Mouse (Mus musculus): Measurements from ENCODE around the gene Gm20489. TPM values are rescaled to one million over a fixed set of nuclear protein-coding genes. Genes with fewer than 3 reads are reported as not detected.
A peak's percentile ranks its signal among the peaks of the same experiment; 100 is the strongest.

Gene Gm20489
- total and polyA plus RNA-seq, 2 experiments = not detected

GRCm38 (mm10) chrX:101273875-101274738 is 5.3 kb upstream of the Gm20489 start, which contains the start of gene Med12:
Gene Med12, plus strand, starts transcription at chrX:101274030.
- Histone ChIP-seq H3K4me1 (ENCODE audit: control insufficient read depth, insufficient read depth, low read length) (peaks cover 7% of the 10 kb centered on the region), H3K27me3 (ENCODE audit: control insufficient read depth, insufficient read depth, low read length) (no peaks in the 10 kb centered on the region), H3K27ac (replicated peaks; ENCODE audit: insufficient read depth, low read depth, low read length) (peak within 1 kb of the TSS; percentile 57), H3K4me3 (ENCODE audit: insufficient read depth, low read depth, low read length) (peak within 1 kb of the TSS; percentile 83), H3K79me2 (ENCODE audit: control insufficient read depth, insufficient read depth, low read length) (no peaks in the 10 kb centered on the region), H3K9ac (ENCODE audit: low read depth, low read length) (peak within 1 kb of the TSS; percentile 79), H3K36me3 (ENCODE audit: control insufficient read depth, insufficient read depth, low read length) (peaks cover 10% of the 10 kb centered on the region; the same call in 1 of the 2 replicates)
- TF ChIP-seq POLR2A (IDR thresholded peaks at IDR 0.05; ENCODE audit: extremely low read depth, insufficient read depth, low read length) (no peak), CTCF (IDR thresholded peaks at IDR 0.05; ENCODE audit: low read depth, low read length) (no peak)
- DNase-seq (ENCODE audit: extremely low read depth, low read depth, low spot score) = peak; percentile 78
- WGBS = 1% methylated on average over 52 of the region's 54 CpGs

GRCm38 (mm10) chrX:101273410-101273809 is 4.6 kb upstream of the Gm20489 start:
- Histone ChIP-seq H3K36me3 (ENCODE audit: control insufficient read depth, insufficient read depth, low read length) (peaks cover 5% of the 10 kb centered on the region; the same call in 1 of the 2 replicates), H3K27ac (replicated peaks; ENCODE audit: insufficient read depth, low read depth, low read length) (no peak overlapping the region), H3K4me1 (ENCODE audit: control insufficient read depth, insufficient read depth, low read length) (peaks cover 7% of the 10 kb centered on the region), H3K9ac (ENCODE audit: low read depth, low read length) (no peak overlapping the region; the same call in 1 of the 2 replicates), H3K79me2 (ENCODE audit: control insufficient read depth, insufficient read depth, low read length) (no peaks in the 10 kb centered on the region), H3K4me3 (ENCODE audit: insufficient read depth, low read depth, low read length) (peak overlapping the region; percentile 44; the same call in 1 of the 2 replicates), H3K27me3 (ENCODE audit: control insufficient read depth, insufficient read depth, low read length) (no peaks in the 10 kb centered on the region)
- WGBS = 32% methylated on average over 6 of the region's 6 CpGs
- TF ChIP-seq CTCF (IDR thresholded peaks at IDR 0.05; ENCODE audit: low read depth, low read length) (no peak), POLR2A (IDR thresholded peaks at IDR 0.05; ENCODE audit: extremely low read depth, insufficient read depth, low read length) (no peak)
- no peak for DNase-seq (ENCODE audit: extremely low read depth, low read depth, low spot score)

GRCm38 (mm10) chrX:101268025-101268754 is 633 bp downstream of the Gm20489 start, which contains the start of gene Il2rg:
Gene Il2rg, minus strand, starts transcription at chrX:101268255.
- peak within 1 kb of the TSS; percentile 15; the same call in 1 of the 2 replicates for H3K4me3 ChIP-seq (ENCODE audit: insufficient read depth, low read depth, low read length)

GRCm38 (mm10) chrX:101266631-101267030 is 2.2 kb downstream of the Gm20489 start:
- no peaks in the 10 kb centered on the region for H3K36me3 ChIP-seq (ENCODE audit: control insufficient read depth, insufficient read depth, low read length)
- DNase-seq (ENCODE audit: extremely low read depth, low read depth, low spot score) = no peak
- H3K27ac ChIP-seq (replicated peaks; ENCODE audit: insufficient read depth, low read depth, low read length) = no peak overlapping the region
- 82% methylated on average over 6 of the region's 6 CpGs for WGBS
- H3K79me2 ChIP-seq (ENCODE audit: control insufficient read depth, insufficient read depth, low read length) = no peaks in the 10 kb centered on the region
- H3K4me1 ChIP-seq (ENCODE audit: control insufficient read depth, insufficient read depth, low read length) = no peaks in the 10 kb centered on the region; the same call in 1 of the 2 replicates
- TF ChIP-seq POLR2A (IDR thresholded peaks at IDR 0.05; ENCODE audit: extremely low read depth, insufficient read depth, low read length) = no peak
- TF ChIP-seq CTCF (IDR thresholded peaks at IDR 0.05; ENCODE audit: low read depth, low read length) = no peak
- H3K9ac ChIP-seq (ENCODE audit: low read depth, low read length) = no peak overlapping the region
- no peaks in the 10 kb centered on the region for H3K27me3 ChIP-seq (ENCODE audit: control insufficient read depth, insufficient read depth, low read length)
- H3K4me3 ChIP-seq (ENCODE audit: insufficient read depth, low read depth, low read length) = 0 out of 2 replicates have a peak overlapping the region, but pooled peaks have one; percentile 20

More at GRCm38 (mm10) chrX:101268025-101268754, 633 bp downstream of the Gm20489 start, which contains the start of gene Il2rg:
- H3K27me3 ChIP-seq (ENCODE audit: control insufficient read depth, insufficient read depth, low read length) = no peaks in the 10 kb centered on the region
- no peaks in the 10 kb centered on the region; the same call in 1 of the 2 replicates for H3K4me1 ChIP-seq (ENCODE audit: control insufficient read depth, insufficient read depth, low read length)
- H3K36me3 ChIP-seq (ENCODE audit: control insufficient read depth, insufficient read depth, low read length) = no peaks in the 10 kb centered on the region
- H3K79me2 ChIP-seq (ENCODE audit: control insufficient read depth, insufficient read depth, low read length) = no peaks in the 10 kb centered on the region
- TF ChIP-seq POLR2A (IDR thresholded peaks at IDR 0.05; ENCODE audit: extremely low read depth, insufficient read depth, low read length) = no peak
- no peak within 1 kb of the TSS for H3K9ac ChIP-seq (ENCODE audit: low read depth, low read length)
- H3K27ac ChIP-seq (replicated peaks; ENCODE audit: insufficient read depth, low read depth, low read length) = no peak within 1 kb of the TSS
- 80% methylated on average over 5 of the region's 5 CpGs for WGBS
- DNase-seq (ENCODE audit: extremely low read depth, low read depth, low spot score) = no peak

GRCm38 (mm10) chrX:101263892-101264291 is 4.9 kb downstream of the Gm20489 start, which contains the start of gene Gm614:
Gene Gm614, minus strand, starts transcription at chrX:101263992.
- Histone ChIP-seq H3K9ac (ENCODE audit: low read depth, low read length) (no peak within 1 kb of the TSS), H3K27me3 (ENCODE audit: control insufficient read depth, insufficient read depth, low read length) (no peaks in the 10 kb centered on the region), H3K36me3 (ENCODE audit: control insufficient read depth, insufficient read depth, low read length) (no peaks in the 10 kb centered on the region), H3K4me3 (ENCODE audit: insufficient read depth, low read depth, low read length) (no peak within 1 kb of the TSS), H3K4me1 (ENCODE audit: control insufficient read depth, insufficient read depth, low read length) (no peaks in the 10 kb centered on the region; the same call in 1 of the 2 replicates), H3K27ac (replicated peaks; ENCODE audit: insufficient read depth, low read depth, low read length) (no peak within 1 kb of the TSS), H3K79me2 (ENCODE audit: control insufficient read depth, insufficient read depth, low read length) (no peaks in the 10 kb centered on the region)
- WGBS = 94% methylated on average over 1 of the region's 1 CpGs
- TF ChIP-seq POLR2A (IDR thresholded peaks at IDR 0.05; ENCODE audit: extremely low read depth, insufficient read depth, low read length) (no peak), CTCF (IDR thresholded peaks at IDR 0.05; ENCODE audit: low read depth, low read length) (no peak)
- DNase-seq (ENCODE audit: extremely low read depth, low read depth, low spot score) = no peak

All from liver, adult 2 months (tissue).